Mouse (Mus musculus) heart, adult 2 months (tissue): Measurements from ENCODE around the gene Nsun7. TPM values are rescaled to one million over a fixed set of nuclear protein-coding genes. Genes with fewer than 3 reads are reported as not detected.

Experiments used
- DNase-seq, 2 experiments: peaks; one replicate each; pipeline ENCODE4 v3.0.0; 2021
- H3K27ac ChIP-seq: fragments of 200-600 bp; 2 replicates; pipeline ENCODE4 v1.8.1; 2022
- H3K27me3 ChIP-seq: fragments of 200-500 bp; 2 replicates; pipeline ENCODE4 v1.6.1; 2012; ENCODE audit warnings: mild to moderate bottlenecking, low read length, inconsistent platforms, mixed read lengths; ENCODE audit not compliant: control insufficient read depth, insufficient read depth
- H3K36me3 ChIP-seq: fragments of 200-500 bp; 2 replicates; pipeline ENCODE4 v1.6.1; 2012; ENCODE audit warnings: low read length, inconsistent platforms; ENCODE audit not compliant: control insufficient read depth, insufficient read depth
- H3K4me1 ChIP-seq: fragments of 200-500 bp; 2 replicates; pipeline ENCODE4 v1.6.1; 2011; ENCODE audit warnings: low read length; ENCODE audit not compliant: control insufficient read depth, insufficient read depth
- H3K4me3 ChIP-seq: fragments of 200-600 bp; 2 replicates; pipeline ENCODE4 v1.8.1; 2022
- H3K79me2 ChIP-seq: fragments of 200-500 bp; replicated peaks from 2 replicates; pipeline ENCODE4 v1.6.1; 2012; ENCODE audit warnings: mild to moderate bottlenecking, inconsistent platforms, low read length, moderate library complexity, mixed read lengths; ENCODE audit not compliant: control insufficient read depth, insufficient read depth
- H3K9ac ChIP-seq: fragments of 200-500 bp; 2 replicates; pipeline ENCODE4 v1.6.1; 2012; ENCODE audit warnings: low read depth, mild to moderate bottlenecking, control low read depth, inconsistent platforms, low read length, mixed read lengths
- CTCF ChIP-seq: fragments of 200-600 bp; IDR thresholded peaks from 2 replicates; pipeline ENCODE4 v1.8.1; 2022; ENCODE audit warnings: antibody characterized with exemption, mild to moderate bottlenecking, moderate library complexity
- EP300 ChIP-seq: fragments of 200-500 bp; IDR thresholded peaks from 2 replicates; pipeline ENCODE4 v1.6.1; 2011; ENCODE audit warnings: low read depth, low read length, control low read depth; ENCODE audit not compliant: insufficient read depth
- POLR2A ChIP-seq: fragments of 200-500 bp; IDR thresholded peaks from 2 replicates; pipeline ENCODE4 v1.6.1; 2011; ENCODE audit warnings: mild to moderate bottlenecking, low read depth, low read length, control low read depth; ENCODE audit not compliant: insufficient read depth
- WGBS: fragments of 180-500 bp; shearing (Covaris S2); methylation state at CpG from one replicate; pipeline ENCODE4 v1.1.7; 2018; 5-methylcytosine and 5-hydroxymethylcytosine counted together
- intact Hi-C: fragments of 180-260 bp; cut with DNase I; formaldehyde crosslinking; loops from one replicate; pipeline ENCODE4 v1.15.1; 2025
- polyA plus RNA-seq: library from polyadenylated mRNA; depleted of rRNA; stranded (reverse); fragments of >200 nt; gene quantifications from 2 replicates; pipeline ENCODE4 v1.2.3, GENCODE M21; 2012
- total RNA-seq, 2 experiments: library from RNA; stranded (reverse); gene quantifications; 2 replicates each; pipeline ENCODE4 v1.2.3; 2021

The Nsun7 gene
- total and polyA plus RNA-seq, 3 experiments = 0.12 TPM; not detected in 2

- H3K4me1 ChIP-seq = no peaks in the 10 kb centered on the region
- no peak overlapping the region for H3K4me3 ChIP-seq
- H3K79me2 ChIP-seq = no peaks in the 10 kb centered on the region
- DNase-seq = no peak
- 93% methylated on average over 7 of the region's 7 CpGs for WGBS
- intact Hi-C loops = no loop called here
- no peaks in the 10 kb centered on the region for H3K27me3 ChIP-seq
- H3K36me3 ChIP-seq = no peaks in the 10 kb centered on the region
- TF ChIP-seq CTCF = no peak
- TF ChIP-seq EP300 = no peak
- no peak overlapping the region for H3K9ac ChIP-seq
- H3K27ac ChIP-seq = no peak overlapping the region
These were observed 33.2 kb upstream of the Nsun7 start for GRCm38 (mm10) chr5:66226526-66226925.

GRCm38 (mm10) chr5:66231660-66232269, 27.9 kb upstream of the Nsun7 start:
- H3K27me3 ChIP-seq = no peaks in the 10 kb centered on the region
- H3K4me1 ChIP-seq = no peaks in the 10 kb centered on the region
- H3K9ac ChIP-seq = no peak overlapping the region
- 74% methylated on average over 8 of the region's 8 CpGs for WGBS
- no peak for TF ChIP-seq CTCF
- no peak for TF ChIP-seq EP300
- no peak for TF ChIP-seq POLR2A
- no peak overlapping the region for H3K4me3 ChIP-seq
- H3K27ac ChIP-seq = no peak overlapping the region
- no peaks in the 10 kb centered on the region for H3K36me3 ChIP-seq
- H3K79me2 ChIP-seq = no peaks in the 10 kb centered on the region
- intact Hi-C loops = no loop called here
- no peak for DNase-seq

- Histone ChIP-seq H3K27me3 (no peaks in the 10 kb centered on the region), H3K4me3 (no peak overlapping the region), H3K4me1 (no peaks in the 10 kb centered on the region), H3K36me3 (no peaks in the 10 kb centered on the region), H3K9ac (no peak overlapping the region), H3K27ac (no peak overlapping the region), H3K79me2 (no peaks in the 10 kb centered on the region)
- WGBS = 30% methylated on average over 3 of the region's 3 CpGs
- TF ChIP-seq EP300 (no peak), CTCF (no peak), POLR2A (no peak)
- DNase-seq = no peak
- intact Hi-C loops = no loop called here
These were observed 27.2 kb upstream of the Nsun7 start for GRCm38 (mm10) chr5:66232456-66232855.

GRCm38 (mm10) chr5:66241894-66242293, 17.8 kb upstream of the Nsun7 start:
- no peak overlapping the region for H3K4me3 ChIP-seq
- no peaks in the 10 kb centered on the region for H3K79me2 ChIP-seq
- intact Hi-C loops = no loop called here
- no peaks in the 10 kb centered on the region for H3K27me3 ChIP-seq
- TF ChIP-seq CTCF (peak; percentile 58), POLR2A (no peak)
- H3K9ac ChIP-seq = no peak overlapping the region
- no peaks in the 10 kb centered on the region for H3K4me1 ChIP-seq
- no peaks in the 10 kb centered on the region for H3K36me3 ChIP-seq
- H3K27ac ChIP-seq = no peak overlapping the region
- DNase-seq = no peak

GRCm38 (mm10) chr5:66243467-66243866, 16.2 kb upstream of the Nsun7 start:
- H3K9ac ChIP-seq = no peak overlapping the region

GRCm38 (mm10) chr5:66244043-66244660, 15.5 kb upstream of the Nsun7 start:
- no peak for DNase-seq
- no peak overlapping the region for H3K4me3 ChIP-seq
- no peaks in the 10 kb centered on the region for H3K79me2 ChIP-seq
- no peaks in the 10 kb centered on the region for H3K4me1 ChIP-seq
- H3K27me3 ChIP-seq = no peaks in the 10 kb centered on the region
- H3K36me3 ChIP-seq = no peaks in the 10 kb centered on the region
- intact Hi-C loops = no loop called here
- H3K9ac ChIP-seq = no peak overlapping the region
- TF ChIP-seq CTCF = no peak
- no peak for TF ChIP-seq POLR2A
- no peak for TF ChIP-seq EP300
- no peak overlapping the region for H3K27ac ChIP-seq
- 79% methylated on average over 6 of the region's 6 CpGs for WGBS

More at GRCm38 (mm10) chr5:66243467-66243866, 16.2 kb upstream of the Nsun7 start:
- H3K4me3 ChIP-seq = no peak overlapping the region
- TF ChIP-seq CTCF (no peak), EP300 (no peak), POLR2A (no peak)
- WGBS = 82% methylated on average over 9 of the region's 9 CpGs
- no peaks in the 10 kb centered on the region for H3K79me2 ChIP-seq
- no peaks in the 10 kb centered on the region for H3K36me3 ChIP-seq
- no peaks in the 10 kb centered on the region for H3K4me1 ChIP-seq
- no peaks in the 10 kb centered on the region for H3K27me3 ChIP-seq
- intact Hi-C loops = no loop called here
- DNase-seq = no peak
- no peak overlapping the region for H3K27ac ChIP-seq
